Mouse (Mus musculus) mouse embryonic stem cell (cell line): Measurements from ENCODE around the gene Tssk3.

ENCODE experiments used
- in situ Hi-C, 2 experiments: fragments of 300-500 bp; cut with MboI; formaldehyde crosslinking; loops; 1 replicate in 1 of 2; 3 replicates in 1 of 2; pipeline ENCODE4 v1.14.3; 2019 to 2020; ENCODE audit warnings: low sequenced_read_pairs in 2 of 2, low pct_unique_long_range_greater_than_20kb in 1 of 2, mixed read lengths in 1 of 2; ENCODE audit not compliant: unreplicated experiment in 1 of 2

Tssk3 gene

GRCm38 (mm10) chr4:129457311-129457710 is 33.5 kb downstream of the Tssk3 start:
- in situ Hi-C loops: loop anchor here (5.0 to 10.0 kb wide), 3 partner anchors 105 to 243 kb away; no protein-coding TSS in a partner anchor

GRCm38 (mm10) chr4:129456126-129456525 is 34.7 kb downstream of the Tssk3 start:
- in situ Hi-C loops: loop anchor here (5.0 to 10.0 kb wide), 3 partner anchors 104 to 241 kb away; no protein-coding TSS in a partner anchor

GRCm38 (mm10) chr4:129455265-129455664 is 35.6 kb downstream of the Tssk3 start:
- in situ Hi-C loops: loop anchor here (5.0 to 10.0 kb wide), 3 partner anchors 103 to 240 kb away; no protein-coding TSS in a partner anchor

GRCm38 (mm10) chr4:129451471-129452169 is 39.2 kb downstream of the Tssk3 start:
- in situ Hi-C loops: loop anchor here in 1 of 2 experiments (10.0 kb wide), 1 partner anchor 237 kb away; no protein-coding TSS in a partner anchor

- in situ Hi-C loops: loop anchor here in 1 of 2 experiments (10.0 kb wide), 1 partner anchor 236 kb away; no protein-coding TSS in a partner anchor
Observed at GRCm38 (mm10) chr4:129450851-129451250, 40.0 kb downstream of the Tssk3 start.

- in situ Hi-C loops: no loop called here
Observed at GRCm38 (mm10) chr4:129448713-129449112, 42.1 kb downstream of the Tssk3 start.

GRCm38 (mm10) chr4:129447778-129448563 is 42.9 kb downstream of the Tssk3 start:
- in situ Hi-C loops: no loop called here

- in situ Hi-C loops: no loop called here
Observed at GRCm38 (mm10) chr4:129447360-129447759, 43.5 kb downstream of the Tssk3 start.

GRCm38 (mm10) chr4:129441145-129441544 is 49.7 kb downstream of the Tssk3 start:
- in situ Hi-C loops: no loop called here

- in situ Hi-C loops: no loop called here
Observed at GRCm38 (mm10) chr4:129440340-129441063, 50.3 kb downstream of the Tssk3 start, which contains the start of gene Zbtb8b. TSS of gene Zbtb8b (minus strand) at chr4:129440853.
